7 mouse cellular contexts compared by ENCODE assay signal in genomic region chr5:45474215-45474614, GRCm38 (mm10). TPM values are rescaled to one million over a fixed set of nuclear protein-coding genes. Genes with fewer than 3 reads are reported as not detected.
DNase-seq lines count a peak whose midpoint lies in the region; ATAC-seq and TF ChIP-seq lines count a peak whose summit lies in the region.

No protein-coding gene starts in this region.

- DNase-seq in right cerebral cortex, adult 18-20 months, result peak; percentile 66
- no peak for DNase-seq in right cerebral cortex, postnatal 25 days
- DNase-seq in R1 (ENCODE audit: low read depth, low spot score), result peak; percentile 64
- DNase-seq in embryo, embryonic 10.5 days (ENCODE audit: low spot score), result peak; percentile 89
- DNase-seq in induced T-regulatory cell, adult 2 months (ENCODE audit: low read depth), result peak; percentile 80
- DNase-seq in liver, postnatal 0 days, result no peak
- DNase-seq in retina, postnatal 1 day, result peak; percentile 86

- no peak overlapping the region for H3K27ac ChIP-seq in liver, postnatal 0 days (ENCODE audit: low read depth)

- no peak overlapping the region for H3K9ac ChIP-seq in liver, postnatal 0 days (replicated peaks)

- H3K4me1 ChIP-seq in liver, postnatal 0 days (ENCODE audit: insufficient read depth), result peaks cover 3% of the 10 kb centered on the region; the same call in 1 of the 2 replicates

- no peak overlapping the region for H3K4me3 ChIP-seq in liver, postnatal 0 days (ENCODE audit: low read depth, low read length)

- 0 out of 2 replicates have a peak, but pooled peaks cover 2% of the 10 kb centered on the region for H3K27me3 ChIP-seq in liver, postnatal 0 days (ENCODE audit: insufficient read depth, low read length)

- H3K36me3 ChIP-seq in liver, postnatal 0 days (replicated peaks; ENCODE audit: insufficient read depth, low read length), result no peaks in the 10 kb centered on the region

- no peaks in the 10 kb centered on the region for H3K9me3 ChIP-seq in liver, postnatal 0 days (ENCODE audit: low read length)

- TF ChIP-seq CTCF in liver, postnatal 0 days (IDR thresholded peaks at IDR 0.05; ENCODE audit: low read depth), result peak; percentile 79

- H3K4me2 ChIP-seq in liver, postnatal 0 days (ENCODE audit: low read depth, low read length), result no peak overlapping the region

- no peak for TF ChIP-seq EP300 in liver, postnatal 0 days (IDR thresholded peaks at IDR 0.05; ENCODE audit: low read depth)

- 21% methylated on average over 6 of the region's 6 CpGs for WGBS in liver, postnatal 0 days (ENCODE audit: insufficient replicate concordance)

- peak; percentile 56 for ATAC-seq in liver, postnatal 0 days

RNA-seq across cellular contexts. Expression of gene Lap3, which starts 19.0 kb away (rescaled TPM):
- 50.3 and 50.8 TPM in 2 replicates for polyA plus RNA-seq in liver, postnatal 0 days (2015; fragmentation: Nextera tagmentation; extraction: Ambion mirVana)

RNA-seq across cellular contexts. Expression of gene Clrn2, which starts 20.7 kb away (rescaled TPM):
- not detected in 2 replicates for polyA plus RNA-seq in liver, postnatal 0 days (2015; fragmentation: Nextera tagmentation; extraction: Ambion mirVana)

RNA-seq across cellular contexts. Expression of gene Qdpr, which starts 24.2 kb away (rescaled TPM):
- 202 and 206 TPM in 2 replicates for polyA plus RNA-seq in liver, postnatal 0 days (2015; fragmentation: Nextera tagmentation; extraction: Ambion mirVana)

RNA-seq across cellular contexts. Expression of gene Med28, which starts 45.8 kb away (rescaled TPM):
- polyA plus RNA-seq in liver, postnatal 0 days (2015; fragmentation: Nextera tagmentation; extraction: Ambion mirVana), result 70.5 and 72.2 TPM in 2 replicates

Comparison
In these comparisons a context has a peak if more than half of its experiments do, and no peak if none do; other contexts are left out.
1. DNase-seq: peak in right cerebral cortex, adult 18-20 months (single experiment), R1 (single experiment), embryo, embryonic 10.5 days (single experiment), induced T-regulatory cell, adult 2 months (single experiment) and retina, postnatal 1 day (single experiment); none in right cerebral cortex, postnatal 25 days (single experiment) and liver, postnatal 0 days (single experiment).